Mouse (Mus musculus): ENCODE measurements around the gene Krt82. TPM values are rescaled to one million over a fixed set of nuclear protein-coding genes. Genes with fewer than 3 reads are reported as not detected.
"Not testable (repeated sequence)": the region's sequence is repeated elsewhere in the genome, so short reads cannot be mapped to it uniquely, and the experiment has no call there.

The Krt82 gene
- total RNA-seq, 2 experiments from 2014 or later, result not detected

- intact Hi-C loops (cut with DNase I), result no loop called here
Measured at GRCm38 (mm10) chr15:101522556-101523232, 27.8 kb downstream of the Krt82 start.

GRCm38 (mm10) chr15:101519792-101520191, 30.7 kb downstream of the Krt82 start:
- intact Hi-C loops (cut with DNase I), result loop anchor here (1.0 to 2.0 kb wide), 5 partner anchors 179 to 545 kb away; no protein-coding TSS in a partner anchor
- peak; percentile 69 to 81 for DNase-seq

More at GRCm38 (mm10) chr15:101522556-101523232, 27.8 kb downstream of the Krt82 start:
- DNase-seq, result no peak

GRCm38 (mm10) chr15:101517161-101517560, 33.3 kb downstream of the Krt82 start, which contains the start of gene Gm49425:
Gene Gm49425, minus strand, starts transcription at chr15:101517261.
- intact Hi-C loops (cut with DNase I); DNase-seq: not testable (repeated sequence)

GRCm38 (mm10) chr15:101508247-101508646, 42.2 kb downstream of the Krt82 start:
- intact Hi-C loops (cut with DNase I), result no loop called here
- DNase-seq, result no peak

GRCm38 (mm10) chr15:101506896-101507758, 43.3 kb downstream of the Krt82 start:
- intact Hi-C loops (cut with DNase I), result no loop called here
- DNase-seq, result no peak

- intact Hi-C loops (cut with DNase I), result loop anchor here (1.0 kb wide), 1 partner anchor 158 kb away; no protein-coding TSS in a partner anchor
- DNase-seq, result peak; percentile 25 to 27
Measured at GRCm38 (mm10) chr15:101497181-101497580, 53.3 kb downstream of the Krt82 start.

- intact Hi-C loops (cut with DNase I), result no loop called here
- no peak for DNase-seq
Measured at GRCm38 (mm10) chr15:101495266-101495665, 55.2 kb downstream of the Krt82 start.

GRCm38 (mm10) chr15:101494203-101494602, 56.3 kb downstream of the Krt82 start:
- no peak for DNase-seq
- intact Hi-C loops (cut with DNase I), result no loop called here

- DNase-seq, result no peak
- intact Hi-C loops (cut with DNase I), result no loop called here
Measured at GRCm38 (mm10) chr15:101493713-101494112, 56.8 kb downstream of the Krt82 start.

GRCm38 (mm10) chr15:101492718-101493117, 57.7 kb downstream of the Krt82 start:
- intact Hi-C loops (cut with DNase I), result no loop called here
- DNase-seq, result no peak

- intact Hi-C loops (cut with DNase I), result no loop called here
- no peak for DNase-seq
Measured at GRCm38 (mm10) chr15:101491431-101491830, 59.0 kb downstream of the Krt82 start, which contains the start of gene Krt83. Gene Krt83, minus strand, starts transcription at chr15:101491512.

Small RNA genes within 50 kb of the gene (microRNA-seq; reads per million reads assigned to microRNA genes)
- gene Gm44393 (ENCODE audit: borderline number of aligned reads in 2 of 2), result 0 reads per million in 2 experiments
- gene Gm44460 (ENCODE audit: borderline number of aligned reads in 2 of 2), result 0 reads per million in 2 experiments

Other genes starting within 250 kb of the Krt82 start
- 1 to 10 TPM; 2.0 to 2.1 TPM for gene Krt80, start 180.5 kb downstream of the Krt82 start, total RNA-seq (2021)
- 1 to 10 TPM; 2.1 to 2.9 TPM for gene Krt7, start 139.6 kb downstream of the Krt82 start, total RNA-seq (2021)
- not detected for gene Krt87, start 111.9 kb downstream of the Krt82 start, total RNA-seq (2021)
- not detected for gene Krt88, start 102.9 kb downstream of the Krt82 start, total RNA-seq (2021)
- gene Krt81, start 86.9 kb downstream of the Krt82 start, total RNA-seq (2021), result not detected
- not detected for gene Krt86, start 77.2 kb downstream of the Krt82 start, total RNA-seq (2021)
- gene Krt83, start 59.2 kb downstream of the Krt82 start, total RNA-seq (2021), result not detected
- not detected for gene Gm49425, start 33.4 kb downstream of the Krt82 start, total RNA-seq (2021)
- not detected for gene Krt84, start 17.8 kb downstream of the Krt82 start, total RNA-seq (2021)
- gene Krt90, start 12.3 kb upstream of the Krt82 start, total RNA-seq (2021), result not detected
- gene Krt75, start 23.2 kb upstream of the Krt82 start, total RNA-seq (2021), result not detected
- gene Gm5414, start 77.5 kb upstream of the Krt82 start, total RNA-seq (2021), result not detected
- not detected for gene Gm5478, start 96.7 kb upstream of the Krt82 start, total RNA-seq (2021)
- gene Krt6b, start 129.6 kb upstream of the Krt82 start, total RNA-seq (2021), result not detected
- gene Krt6a, start 143.6 kb upstream of the Krt82 start, total RNA-seq (2021), result not detected
- not detected for gene Krt5, start 162.2 kb upstream of the Krt82 start, total RNA-seq (2021)
- not detected for gene Krt71, start 192.4 kb upstream of the Krt82 start, total RNA-seq (2021)
- gene Krt72, start 235.8 kb upstream of the Krt82 start, total RNA-seq (2021), result not detected

All from heart, postnatal 36 days (tissue).